In genomic region chr5:26918763-26919162, GRCm38 (mm10) we compare ENCODE assay signal across 20 mouse cellular contexts.
DNase-seq lines count a peak whose midpoint lies in the region; ATAC-seq and TF ChIP-seq lines count a peak whose summit lies in the region.
"Had no signal": no experiment of that assay in that cellular context is flagged by ENCODE, and none has a peak within 500 bp of the region (broad histone marks: within the 10 kb centered on the region; RNA-seq: fewer than 3 reads in every experiment).

No protein-coding gene starts in this region.

- WGBS in cerebellum, adult 2 months: 13% methylated on average over 3 of the region's 3 CpGs
- 90% methylated on average over 3 of the region's 3 CpGs for WGBS in hindbrain, embryonic 11.5 days

- H3K36me3 ChIP-seq in hindbrain, embryonic 11.5 days (ENCODE audit: control insufficient read depth, insufficient read depth, low read length): no peaks in the 10 kb centered on the region
- H3K36me3 ChIP-seq: embryonic facial prominence, embryonic 10.5 days; heart, embryonic 12.5 days; hindbrain, embryonic 10.5 days had no signal

- DNase-seq in heart, adult 11 months: peak; percentile 59
- DNase-seq in heart, adult 9 months (ENCODE audit: low spot score in 2 of 2): no peak
- DNase-seq in cerebellum, adult 2 months: peak; percentile 57 to 75
- peak; percentile 61 to 70 for DNase-seq in cerebellum, postnatal 10 days
- no peak for DNase-seq in hindbrain, embryonic 11.5 days (ENCODE audit: low spot score)
- no peak for DNase-seq in right cerebral cortex, postnatal 10 days (ENCODE audit: low spot score in 2 of 2)
- no peak for DNase-seq in urinary bladder, postnatal 25 days (ENCODE audit: low spot score)
- DNase-seq: adrenal gland, postnatal 14 days; forebrain, postnatal 0 days; heart, adult 2 months; kidney, adult 11 months; kidney, adult 9 months had no signal

- H3K9ac ChIP-seq in hindbrain, embryonic 11.5 days (ENCODE audit: low read depth, low read length): no peak overlapping the region
- H3K9ac ChIP-seq: forebrain, embryonic 13.5 days; forebrain, postnatal 0 days; heart, embryonic 12.5 days had no signal

- ATAC-seq in hindbrain, embryonic 11.5 days (ENCODE audit: low FRiP score): no peak
- ATAC-seq: activated CD4-positive, CD25-positive, alpha-beta regulatory T cell, adult 4 months; forebrain, embryonic 13.5 days; forebrain, postnatal 0 days; hindbrain, embryonic 16.5 days; Patski had no signal

- H3K9me3 ChIP-seq in hindbrain, embryonic 11.5 days (ENCODE audit: control insufficient read depth, low read length): no peaks in the 10 kb centered on the region
- H3K9me3 ChIP-seq: embryonic facial prominence, embryonic 10.5 days; forebrain, embryonic 13.5 days; heart, embryonic 12.5 days; hindbrain, embryonic 10.5 days had no signal

- TF ChIP-seq CTCF in cerebellum, adult 2 months (IDR thresholded peaks at IDR 0.05; ENCODE audit: borderline replicate concordance, insufficient read depth, low read depth, low read length): no peak

- no peaks in the 10 kb centered on the region for H3K27me3 ChIP-seq in cerebellum, adult 2 months (ENCODE audit: control insufficient read depth, insufficient read depth, low read length)
- no peaks in the 10 kb centered on the region for H3K27me3 ChIP-seq in hindbrain, embryonic 11.5 days (ENCODE audit: control insufficient read depth, insufficient read depth, low read length)
- H3K27me3 ChIP-seq: CH12.LX; forebrain, embryonic 13.5 days; heart, embryonic 12.5 days; Patski had no signal

- peaks cover 11% of the 10 kb centered on the region; the same call in 1 of the 2 replicates for H3K4me1 ChIP-seq in cerebellum, adult 2 months (ENCODE audit: control insufficient read depth, insufficient read depth, low read length)
- no peaks in the 10 kb centered on the region for H3K4me1 ChIP-seq in hindbrain, embryonic 11.5 days (replicated peaks; ENCODE audit: control insufficient read depth, insufficient read depth, low read length)
- H3K4me1 ChIP-seq: embryonic facial prominence, embryonic 10.5 days; forebrain, embryonic 13.5 days; heart, embryonic 12.5 days; hindbrain, embryonic 10.5 days had no signal

- no peak for TF ChIP-seq POLR2A in cerebellum, adult 2 months (IDR thresholded peaks at IDR 0.05; ENCODE audit: borderline replicate concordance, insufficient read depth, low read length)

- H3K4me3 ChIP-seq in cerebellum, adult 2 months (replicated peaks; ENCODE audit: insufficient read depth, low read depth, low read length): no peak overlapping the region
- no peak overlapping the region for H3K4me3 ChIP-seq in hindbrain, embryonic 11.5 days (ENCODE audit: low read depth, low read length)
- H3K4me3 ChIP-seq: embryonic facial prominence, embryonic 10.5 days; forebrain, embryonic 13.5 days; heart, adult 2 months; heart, embryonic 12.5 days; hindbrain, embryonic 10.5 days had no signal

- H3K27ac ChIP-seq in cerebellum, adult 2 months (ENCODE audit: insufficient read depth, low read length): no peak overlapping the region
- no peak overlapping the region for H3K27ac ChIP-seq in hindbrain, embryonic 11.5 days (ENCODE audit: low read depth, low read length)
- H3K27ac ChIP-seq: embryonic facial prominence, embryonic 10.5 days; forebrain, embryonic 13.5 days; heart, adult 2 months; hindbrain, embryonic 10.5 days had no signal

- H3K4me2 ChIP-seq in hindbrain, embryonic 11.5 days (replicated peaks; ENCODE audit: low read depth, low read length): no peak overlapping the region
- H3K4me2 ChIP-seq: forebrain, embryonic 13.5 days; heart, embryonic 12.5 days had no signal

Comparison
In these comparisons a context has a peak if more than half of its experiments do, and no peak if none do; other contexts are left out.
1. DNase-seq: peak in heart, adult 11 months (single experiment), cerebellum, adult 2 months (2 of 2) and cerebellum, postnatal 10 days (2 of 2); none in heart, adult 9 months (0 of 2), hindbrain, embryonic 11.5 days (single experiment), right cerebral cortex, postnatal 10 days (0 of 2) and urinary bladder, postnatal 25 days (single experiment).